Comparison of ENCODE assay signal across 23 mouse cellular contexts in the genomic region with DNA sequence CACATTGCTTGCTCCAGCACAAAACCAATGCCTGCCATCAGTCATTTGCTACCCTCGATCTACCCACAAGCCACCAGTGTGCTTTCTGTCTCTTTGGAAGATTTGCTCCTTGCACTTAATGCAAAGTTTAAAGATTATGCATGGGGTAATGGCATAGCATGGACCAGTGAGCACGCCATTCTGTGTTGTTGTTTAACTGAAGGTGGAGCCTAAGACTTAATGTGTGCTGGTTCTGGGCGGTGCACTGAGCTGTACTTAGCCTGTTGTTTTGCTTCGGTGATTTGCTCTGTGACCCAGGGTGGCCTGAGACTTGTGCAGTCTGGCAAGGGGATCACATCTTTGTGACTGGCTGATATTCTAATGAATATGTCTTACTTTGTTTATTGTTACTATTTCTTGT. TPM values are rescaled to one million over a fixed set of nuclear protein-coding genes. Genes with fewer than 3 reads are reported as not detected.
"Had no signal": no experiment of that assay in that cellular context is flagged by ENCODE, and none has a peak within 500 bp of the region (broad histone marks: within the 10 kb centered on the region; RNA-seq: fewer than 3 reads in every experiment).

No protein-coding gene starts in this region.

- H3K4me3 ChIP-seq: hindbrain, embryonic 15.5 days; layer of hippocampus, adult 2 months; limb, embryonic 13.5 days; midbrain, embryonic 13.5 days; myocyte had no signal

- H3K27me3 ChIP-seq: hindbrain, embryonic 15.5 days; limb, embryonic 13.5 days; midbrain, embryonic 13.5 days had no signal

- H3K9me3 ChIP-seq: hindbrain, embryonic 15.5 days; limb, embryonic 13.5 days; midbrain, embryonic 13.5 days had no signal

- H3K27ac ChIP-seq: hindbrain, embryonic 15.5 days; layer of hippocampus, adult 2 months; limb, embryonic 13.5 days; liver, embryonic 14.5 days; midbrain, embryonic 13.5 days; stomach, postnatal 0 days had no signal

- ATAC-seq: intestine, postnatal 0 days; midbrain, embryonic 13.5 days had no signal

- H3K4me2 ChIP-seq: hindbrain, embryonic 15.5 days; limb, embryonic 13.5 days; midbrain, embryonic 13.5 days had no signal

- DNase-seq: left cerebral cortex, postnatal 4 days; lung, adult 18-20 months; right cerebral cortex, postnatal 4 days; thymus, adult 2 months; thymus, postnatal 25 days had no signal

- H3K9ac ChIP-seq: hindbrain, embryonic 15.5 days; limb, embryonic 13.5 days; liver, embryonic 14.5 days; midbrain, embryonic 13.5 days had no signal

RNA-seq across cellular contexts. Expression of a gene that starts 14.1 kb away (rescaled TPM):
- total RNA-seq: layer of hippocampus, adult 2 months; layer of hippocampus, postnatal 14 days; left cerebral cortex, adult 18-20 months; left cerebral cortex, postnatal 10 days; left cerebral cortex, postnatal 4 days; liver, adult 2 months; megakaryocyte-erythroid progenitor cell, adult 5-6 weeks; neutrophil, adult 5-6 weeks had no signal
- polyA plus RNA-seq: hindbrain, embryonic 15.5 days; limb, embryonic 13.5 days; liver, embryonic 14.5 days; lung, embryonic 16.5 days; midbrain, embryonic 13.5 days; myocyte; neural tube, embryonic 11.5 days had no signal

RNA-seq across cellular contexts. Expression of a gene that starts 22.8 kb away (rescaled TPM):
- total RNA-seq: layer of hippocampus, adult 2 months; layer of hippocampus, postnatal 14 days; left cerebral cortex, postnatal 4 days; liver, adult 2 months; neutrophil, adult 5-6 weeks had no signal
- polyA plus RNA-seq: hindbrain, embryonic 15.5 days; liver, adult 2 months; lung, embryonic 16.5 days; midbrain, embryonic 13.5 days; neural tube, embryonic 11.5 days; spleen, adult 2 months had no signal

RNA-seq across cellular contexts. Expression of a gene that starts 40.4 kb away (rescaled TPM):
- total RNA-seq: layer of hippocampus, adult 2 months; layer of hippocampus, postnatal 14 days; left cerebral cortex, adult 18-20 months; left cerebral cortex, postnatal 10 days; left cerebral cortex, postnatal 4 days; liver, adult 2 months; megakaryocyte-erythroid progenitor cell, adult 5-6 weeks; neutrophil, adult 5-6 weeks had no signal
- polyA plus RNA-seq: hindbrain, embryonic 15.5 days; limb, embryonic 13.5 days; liver, adult 2 months; liver, embryonic 14.5 days; lung, embryonic 16.5 days; midbrain, embryonic 13.5 days; myocyte; spleen, adult 2 months; urinary bladder, adult 2 months had no signal
